Mouse (Mus musculus): ENCODE measurements at regions not wholly inside any gene's neighbourhood (a gene's known extent, or its start where the extent isn't known, plus 50 kb on each side); places are given as distances from the start of the nearest gene placed in this dataset.

GRCm38 (mm10) chr2:148537914-148538510 is 94.6 kb upstream of the Cd93 start:
- no peak for DNase-seq (ENCODE audit: low spot score)
- H3K9me3 ChIP-seq (ENCODE audit: control insufficient read depth, low read length): no peaks in the 10 kb centered on the region
- no peak overlapping the region for H3K9ac ChIP-seq (ENCODE audit: low read length)
- H3K4me3 ChIP-seq (ENCODE audit: low read depth, low read length): no peak overlapping the region
- H3K36me3 ChIP-seq (ENCODE audit: control insufficient read depth, insufficient read depth, low read length): no peaks in the 10 kb centered on the region
- ATAC-seq (ENCODE audit: insufficient number of reproducible peaks, low FRiP score, low TSS enrichment, low read depth): no peak
- WGBS: 75% methylated on average over 3 of the region's 3 CpGs
- H3K4me1 ChIP-seq (ENCODE audit: control insufficient read depth, insufficient read depth, low read length): no peaks in the 10 kb centered on the region
- H3K27me3 ChIP-seq (ENCODE audit: control insufficient read depth, insufficient read depth, low read length): no peaks in the 10 kb centered on the region
- H3K4me2 ChIP-seq (ENCODE audit: low read depth, severe bottlenecking): no peak overlapping the region
- no peak overlapping the region for H3K27ac ChIP-seq (replicated peaks; ENCODE audit: low read depth, low read length)

- ATAC-seq (ENCODE audit: insufficient number of reproducible peaks, low FRiP score, low TSS enrichment, low read depth): no peak
- Histone ChIP-seq H3K27me3 (ENCODE audit: control insufficient read depth, insufficient read depth, low read length) (no peaks in the 10 kb centered on the region), H3K9ac (ENCODE audit: low read length) (no peak overlapping the region), H3K9me3 (ENCODE audit: control insufficient read depth, low read length) (no peaks in the 10 kb centered on the region), H3K27ac (replicated peaks; ENCODE audit: low read depth, low read length) (no peak overlapping the region), H3K4me1 (ENCODE audit: control insufficient read depth, insufficient read depth, low read length) (no peaks in the 10 kb centered on the region), H3K36me3 (ENCODE audit: control insufficient read depth, insufficient read depth, low read length) (no peaks in the 10 kb centered on the region), H3K4me2 (ENCODE audit: low read depth, severe bottlenecking) (no peak overlapping the region), H3K4me3 (ENCODE audit: low read depth, low read length) (no peak overlapping the region)
- WGBS: 88% methylated on average over 5 of the region's 5 CpGs
- DNase-seq (ENCODE audit: low spot score): no peak
Observed at GRCm38 (mm10) chr2:148537251-148537650, 93.9 kb upstream of the Cd93 start.

GRCm38 (mm10) chr2:148536608-148537007 is 93.2 kb upstream of the Cd93 start:
- Histone ChIP-seq H3K27ac (replicated peaks; ENCODE audit: low read depth, low read length) (no peak overlapping the region), H3K4me3 (ENCODE audit: low read depth, low read length) (no peak overlapping the region), H3K36me3 (ENCODE audit: control insufficient read depth, insufficient read depth, low read length) (no peaks in the 10 kb centered on the region), H3K4me1 (ENCODE audit: control insufficient read depth, insufficient read depth, low read length) (no peaks in the 10 kb centered on the region), H3K9ac (ENCODE audit: low read length) (no peak overlapping the region), H3K27me3 (ENCODE audit: control insufficient read depth, insufficient read depth, low read length) (no peaks in the 10 kb centered on the region), H3K9me3 (ENCODE audit: control insufficient read depth, low read length) (no peaks in the 10 kb centered on the region), H3K4me2 (ENCODE audit: low read depth, severe bottlenecking) (no peak overlapping the region)
- ATAC-seq (ENCODE audit: insufficient number of reproducible peaks, low FRiP score, low TSS enrichment, low read depth) (no peak), DNase-seq (ENCODE audit: low spot score) (no peak)
- 71% methylated on average over 3 of the region's 3 CpGs for WGBS

- no peaks in the 10 kb centered on the region for H3K4me1 ChIP-seq (ENCODE audit: control insufficient read depth, insufficient read depth, low read length)
- no peak overlapping the region for H3K4me3 ChIP-seq (ENCODE audit: low read depth, low read length)
- no peak overlapping the region for H3K27ac ChIP-seq (replicated peaks; ENCODE audit: low read depth, low read length)
- no peak overlapping the region for H3K9ac ChIP-seq (ENCODE audit: low read length)
- ATAC-seq (ENCODE audit: insufficient number of reproducible peaks, low FRiP score, low TSS enrichment, low read depth) (no peak), DNase-seq (ENCODE audit: low spot score) (no peak)
- 66% methylated on average over 5 of the region's 5 CpGs for WGBS
- no peaks in the 10 kb centered on the region for H3K27me3 ChIP-seq (ENCODE audit: control insufficient read depth, insufficient read depth, low read length)
- no peak overlapping the region for H3K4me2 ChIP-seq (ENCODE audit: low read depth, severe bottlenecking)
- no peaks in the 10 kb centered on the region for H3K9me3 ChIP-seq (ENCODE audit: control insufficient read depth, low read length)
- no peaks in the 10 kb centered on the region for H3K36me3 ChIP-seq (ENCODE audit: control insufficient read depth, insufficient read depth, low read length)
Observed at GRCm38 (mm10) chr2:148535562-148536180, 92.3 kb upstream of the Cd93 start.

- Histone ChIP-seq H3K36me3 (ENCODE audit: control insufficient read depth, insufficient read depth, low read length) (no peaks in the 10 kb centered on the region), H3K4me3 (ENCODE audit: low read depth, low read length) (no peak overlapping the region), H3K27me3 (ENCODE audit: control insufficient read depth, insufficient read depth, low read length) (no peaks in the 10 kb centered on the region), H3K9ac (ENCODE audit: low read length) (no peak overlapping the region), H3K9me3 (ENCODE audit: control insufficient read depth, low read length) (no peaks in the 10 kb centered on the region), H3K4me1 (ENCODE audit: control insufficient read depth, insufficient read depth, low read length) (no peaks in the 10 kb centered on the region), H3K4me2 (ENCODE audit: low read depth, severe bottlenecking) (no peak overlapping the region), H3K27ac (replicated peaks; ENCODE audit: low read depth, low read length) (no peak overlapping the region)
- DNase-seq (ENCODE audit: low spot score): no peak
- ATAC-seq (ENCODE audit: insufficient number of reproducible peaks, low FRiP score, low TSS enrichment, low read depth): no peak
- WGBS: 73% methylated on average over 4 of the region's 4 CpGs
Observed at GRCm38 (mm10) chr2:148532051-148532450, 88.7 kb upstream of the Cd93 start.

GRCm38 (mm10) chr2:148530546-148530945 is 87.2 kb upstream of the Cd93 start:
- Histone ChIP-seq H3K4me2 (ENCODE audit: low read depth, severe bottlenecking) (no peak overlapping the region), H3K36me3 (ENCODE audit: control insufficient read depth, insufficient read depth, low read length) (no peaks in the 10 kb centered on the region), H3K27me3 (ENCODE audit: control insufficient read depth, insufficient read depth, low read length) (no peaks in the 10 kb centered on the region), H3K27ac (replicated peaks; ENCODE audit: low read depth, low read length) (no peak overlapping the region), H3K4me1 (ENCODE audit: control insufficient read depth, insufficient read depth, low read length) (no peaks in the 10 kb centered on the region), H3K9ac (ENCODE audit: low read length) (no peak overlapping the region), H3K4me3 (ENCODE audit: low read depth, low read length) (no peak overlapping the region), H3K9me3 (ENCODE audit: control insufficient read depth, low read length) (no peaks in the 10 kb centered on the region)
- ATAC-seq (ENCODE audit: insufficient number of reproducible peaks, low FRiP score, low TSS enrichment, low read depth) (no peak), DNase-seq (ENCODE audit: low spot score) (no peak)
- 86% methylated on average over 4 of the region's 4 CpGs for WGBS

GRCm38 (mm10) chr2:148529900-148530299 is 86.5 kb upstream of the Cd93 start:
- H3K4me1 ChIP-seq (ENCODE audit: control insufficient read depth, insufficient read depth, low read length): no peaks in the 10 kb centered on the region
- H3K27me3 ChIP-seq (ENCODE audit: control insufficient read depth, insufficient read depth, low read length): no peaks in the 10 kb centered on the region
- DNase-seq (ENCODE audit: low spot score) (no peak), ATAC-seq (ENCODE audit: insufficient number of reproducible peaks, low FRiP score, low TSS enrichment, low read depth) (no peak)
- no peak overlapping the region for H3K9ac ChIP-seq (ENCODE audit: low read length)
- H3K27ac ChIP-seq (replicated peaks; ENCODE audit: low read depth, low read length): no peak overlapping the region
- no peak overlapping the region for H3K4me3 ChIP-seq (ENCODE audit: low read depth, low read length)
- no peak overlapping the region for H3K4me2 ChIP-seq (ENCODE audit: low read depth, severe bottlenecking)
- no peaks in the 10 kb centered on the region for H3K36me3 ChIP-seq (ENCODE audit: control insufficient read depth, insufficient read depth, low read length)
- WGBS: 32% methylated on average over 2 of the region's 2 CpGs
- H3K9me3 ChIP-seq (ENCODE audit: control insufficient read depth, low read length): no peaks in the 10 kb centered on the region

- H3K27ac ChIP-seq (replicated peaks; ENCODE audit: low read depth, low read length): no peak overlapping the region
- no peak overlapping the region for H3K4me3 ChIP-seq (ENCODE audit: low read depth, low read length)
- DNase-seq (ENCODE audit: low spot score) (no peak), ATAC-seq (ENCODE audit: insufficient number of reproducible peaks, low FRiP score, low TSS enrichment, low read depth) (no peak)
- H3K4me1 ChIP-seq (ENCODE audit: control insufficient read depth, insufficient read depth, low read length): no peaks in the 10 kb centered on the region
- H3K9me3 ChIP-seq (ENCODE audit: control insufficient read depth, low read length): no peaks in the 10 kb centered on the region
- no peak overlapping the region for H3K9ac ChIP-seq (ENCODE audit: low read length)
- no peaks in the 10 kb centered on the region for H3K27me3 ChIP-seq (ENCODE audit: control insufficient read depth, insufficient read depth, low read length)
- no peaks in the 10 kb centered on the region for H3K36me3 ChIP-seq (ENCODE audit: control insufficient read depth, insufficient read depth, low read length)
- no peak overlapping the region for H3K4me2 ChIP-seq (ENCODE audit: low read depth, severe bottlenecking)
- whole genome bisulfite sequencing: 92% methylated on average over 5 of the region's 5 CpGs
Observed at GRCm38 (mm10) chr2:148527755-148528154, 84.4 kb upstream of the Cd93 start.

- Histone ChIP-seq H3K27ac (replicated peaks; ENCODE audit: low read depth, low read length) (no peak overlapping the region), H3K4me1 (ENCODE audit: control insufficient read depth, insufficient read depth, low read length) (no peaks in the 10 kb centered on the region), H3K4me2 (ENCODE audit: low read depth, severe bottlenecking) (no peak overlapping the region), H3K36me3 (ENCODE audit: control insufficient read depth, insufficient read depth, low read length) (no peaks in the 10 kb centered on the region), H3K27me3 (ENCODE audit: control insufficient read depth, insufficient read depth, low read length) (no peaks in the 10 kb centered on the region), H3K9ac (ENCODE audit: low read length) (no peak overlapping the region), H3K9me3 (ENCODE audit: control insufficient read depth, low read length) (no peaks in the 10 kb centered on the region), H3K4me3 (ENCODE audit: low read depth, low read length) (no peak overlapping the region)
- DNase-seq (ENCODE audit: low spot score) (no peak), ATAC-seq (ENCODE audit: insufficient number of reproducible peaks, low FRiP score, low TSS enrichment, low read depth) (no peak)
- 87% methylated on average over 6 of the region's 6 CpGs for WGBS
Observed at GRCm38 (mm10) chr2:148525496-148525895, 82.1 kb upstream of the Cd93 start.
